Mouse (Mus musculus): Measurements from ENCODE around the gene Hnrnpab. TPM values are rescaled to one million over a fixed set of nuclear protein-coding genes. Genes with fewer than 3 reads are reported as not detected.

Gene Hnrnpab
- 100 to 1,000 TPM; 267 to 268 TPM for total RNA-seq (2023)

GRCm38 (mm10) chr11:51606447-51607095 is at the start of gene Hnrnpab:
Gene Hnrnpab (minus strand): TSS chr11:51606847.

GRCm38 (mm10) chr11:51650691-51651515 is 44.3 kb upstream of the Hnrnpab start, which contains the start of the genes N4bp3 and D930048N14Rik:
Gene N4bp3 (minus strand): TSS chr11:51650842.
Gene D930048N14Rik (plus strand): TSS chr11:51650954.

GRCm38 (mm10) chr11:51635525-51636322 is 29.1 kb upstream of the Hnrnpab start, which contains the start of gene Rmnd5b:
Gene Rmnd5b (minus strand): TSS chr11:51635896.

GRCm38 (mm10) chr11:51619409-51620060 is 12.9 kb upstream of the Hnrnpab start, which contains the start of gene Nhp2:
Gene Nhp2 (plus strand): TSS chr11:51619735.

GRCm38 (mm10) chr11:51584431-51585248 is 22.0 kb downstream of the Hnrnpab start, which contains the start of gene Phykpl:
Gene Phykpl (plus strand): TSS chr11:51584757.

Other genes starting within 250 kb of the Hnrnpab start
- 10 to 100 TPM in 1 of 2 experiments, 1 to 10 TPM in 1; 9.7 to 10.7 TPM for gene Phykpl, start 22.1 kb downstream of the Hnrnpab start, total RNA-seq (2023)
- 10 to 100 TPM; 56.3 to 62.5 TPM for gene Nhp2, start 12.9 kb upstream of the Hnrnpab start, total RNA-seq (2023)
- 10 to 100 TPM; 57.2 to 69.0 TPM for gene Rmnd5b, start 29.0 kb upstream of the Hnrnpab start, total RNA-seq (2023)
- 1 to 10 TPM; 7.7 to 9.2 TPM for gene N4bp3, start 44.0 kb upstream of the Hnrnpab start, total RNA-seq (2023)
- gene D930048N14Rik, start 44.1 kb upstream of the Hnrnpab start, total RNA-seq (2023) = 1 to 10 TPM; 2.1 to 2.2 TPM
- 1 to 10 TPM; 4.2 to 6.2 TPM for gene 0610009B22Rik, start 82.0 kb upstream of the Hnrnpab start, total RNA-seq (2023)
- gene Sec24a, start 156.8 kb upstream of the Hnrnpab start, total RNA-seq (2023) = 10 to 100 TPM; 51.7 to 57.2 TPM
- gene Sar1b, start 156.8 kb upstream of the Hnrnpab start, total RNA-seq (2023) = 10 to 100 TPM; 32.1 to 36.7 TPM

Measured in T-cell, adult 66 days (primary cell).